Mouse (Mus musculus) large intestine, adult 2 months (tissue): ENCODE measurements around the gene B230217C12Rik. TPM values are rescaled to one million over a fixed set of nuclear protein-coding genes. Genes with fewer than 3 reads are reported as not detected.
"Not testable (repeated sequence)": the region's sequence is repeated elsewhere in the genome, so short reads cannot be mapped to it uniquely, and the experiment has no call there.

Source experiments
- DNase-seq: peaks from one replicate; pipeline ENCODE4 v3.0.0-alpha.2; 2012; ENCODE audit warnings: low read depth, low spot score
- WGBS: fragments of 180-500 bp; shearing (Covaris S2); methylation state at CpG from one replicate; pipeline ENCODE4 v1.1.7; 2018; 5-methylcytosine and 5-hydroxymethylcytosine counted together
- polyA plus RNA-seq: library from polyadenylated mRNA; depleted of rRNA; stranded (reverse); fragments of >200 nt; gene quantifications from 2 replicates; pipeline ENCODE4 v1.2.3, GENCODE M21; 2012

The B230217C12Rik gene
- polyA plus RNA-seq, 1 experiment = 1.2 TPM

DNA sequence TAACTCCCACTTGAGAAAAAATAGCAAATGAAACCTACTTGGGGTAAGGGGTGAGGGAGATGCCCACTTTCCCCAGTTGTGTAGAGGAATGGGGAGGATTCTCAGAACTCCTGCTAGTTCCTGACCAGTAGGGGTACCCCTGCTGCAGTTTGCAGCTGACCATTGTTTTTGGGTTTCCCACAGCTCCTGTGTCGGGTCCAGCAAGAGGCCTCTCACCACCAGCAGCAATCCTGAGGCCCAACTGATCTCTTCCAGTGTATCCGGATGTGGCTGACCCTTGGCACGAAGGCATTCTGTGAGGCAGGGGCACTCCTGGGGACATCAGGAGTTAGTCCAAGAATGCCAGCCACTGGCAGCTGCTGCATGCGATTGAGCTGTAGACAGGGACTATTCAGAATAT is 1.4 kb downstream of the B230217C12Rik start:
- no peak for DNase-seq
- WGBS = 85% methylated on average over 4 of the region's 4 CpGs

DNA sequence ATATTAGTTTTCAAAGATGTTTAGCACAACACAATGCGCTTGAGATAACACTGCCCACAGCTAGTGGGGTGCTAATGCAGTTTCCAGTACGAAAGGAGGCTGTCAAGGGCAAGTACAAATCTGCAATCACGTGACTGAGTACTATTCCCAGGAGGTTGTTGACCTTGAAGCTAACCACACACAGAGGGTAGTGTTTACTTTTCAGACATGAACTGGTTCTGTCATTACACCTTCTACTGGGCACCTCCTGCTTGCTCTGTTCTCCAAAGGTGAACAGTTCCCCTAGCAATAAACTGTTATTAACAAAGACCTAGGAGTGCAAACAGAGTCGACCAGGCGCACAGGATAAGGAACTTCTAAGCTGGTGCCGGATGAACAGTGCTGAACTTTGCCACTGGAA is 9.8 kb downstream of the B230217C12Rik start:
- DNase-seq = peak; percentile 47
- WGBS = 14% methylated on average over 6 of the region's 6 CpGs

GRCm38 (mm10) chr11:97851601-97852000 is 11.0 kb downstream of the B230217C12Rik start:
- WGBS = 98% methylated on average over 2 of the region's 2 CpGs
- no peak for DNase-seq

- 69% methylated on average over 2 of the region's 2 CpGs for WGBS
- no peak for DNase-seq
These were observed 14.9 kb downstream of the B230217C12Rik start for GRCm38 (mm10) chr11:97855473-97855872.

- DNase-seq = no peak
- WGBS = 52% methylated on average over 2 of the region's 2 CpGs
These were observed 21.6 kb downstream of the B230217C12Rik start for GRCm38 (mm10) chr11:97862148-97862547.

DNA sequence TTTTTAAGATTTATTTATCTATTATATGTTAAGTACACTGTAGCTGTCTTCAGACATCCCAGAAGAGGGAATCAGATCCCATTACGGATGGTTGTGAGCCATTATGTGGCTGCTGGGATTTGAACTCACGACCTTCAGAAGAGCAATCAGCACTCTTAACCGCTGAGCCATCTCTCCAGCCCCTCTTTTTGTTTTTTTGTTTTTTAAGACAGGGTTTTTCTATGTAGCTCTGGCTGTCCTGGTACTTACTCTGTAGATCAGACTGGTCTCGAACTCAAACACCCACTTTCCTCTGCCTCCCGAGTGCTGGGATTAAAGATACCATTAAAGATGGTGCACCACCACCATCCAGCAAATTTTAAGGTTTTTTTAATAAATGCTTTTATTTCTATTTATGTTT is 24.8 kb downstream of the B230217C12Rik start:
- DNase-seq = no peak
- WGBS = 95% methylated on average over 5 of the region's 5 CpGs

GRCm38 (mm10) chr11:97866091-97866888 is 25.7 kb downstream of the B230217C12Rik start:
- 54% methylated on average over 3 of the region's 3 CpGs for WGBS
- DNase-seq = no peak

GRCm38 (mm10) chr11:97867591-97867990 is 27.0 kb downstream of the B230217C12Rik start:
- no peak for DNase-seq
- WGBS = 94% methylated on average over 3 of the region's 3 CpGs

DNA sequence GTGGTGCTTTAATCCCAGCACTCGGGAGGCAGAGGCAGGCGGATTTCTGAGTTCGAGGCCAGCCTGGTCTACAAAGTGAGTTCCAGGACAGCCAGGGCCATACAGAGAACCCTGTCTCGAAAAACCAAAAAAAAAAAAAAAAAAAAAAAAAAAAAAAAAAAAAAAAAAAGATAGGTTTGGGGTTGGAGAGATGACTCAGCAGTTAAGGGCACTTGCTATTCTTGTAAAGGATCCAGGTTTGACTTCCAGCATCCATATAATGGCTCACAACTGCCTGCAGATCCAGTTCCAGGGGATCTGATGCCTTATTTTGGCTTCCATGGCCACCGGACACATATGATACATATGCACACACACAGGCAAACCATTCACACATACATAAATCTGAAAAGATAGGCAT is 31.8 kb downstream of the B230217C12Rik start:
- not testable (repeated sequence) for DNase-seq
- WGBS = 86% methylated on average over 5 of the region's 5 CpGs

- WGBS = 79% methylated on average over 1 of the region's 1 CpGs
- no peak for DNase-seq
These were observed 33.8 kb downstream of the B230217C12Rik start for GRCm38 (mm10) chr11:97874396-97874795.

DNA sequence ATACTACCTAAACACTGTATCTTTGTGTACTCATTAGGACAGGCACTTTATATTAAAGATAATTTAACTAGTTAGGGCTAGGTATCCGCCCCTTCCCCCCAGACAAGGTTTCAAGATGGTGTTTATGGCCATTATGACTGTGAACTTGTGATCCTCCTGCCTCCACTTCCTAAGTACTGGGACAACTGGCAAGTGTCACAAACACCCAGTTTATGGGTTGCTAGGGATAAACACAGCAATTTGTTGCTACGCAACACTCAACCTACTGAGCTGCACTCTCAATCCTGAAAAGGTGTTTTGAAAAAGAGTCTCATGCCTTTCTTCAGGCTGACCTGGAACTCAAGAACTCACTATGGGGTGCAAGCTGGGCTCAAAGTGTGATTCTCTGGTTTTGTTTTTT is 36.8 kb downstream of the B230217C12Rik start:
- WGBS = 59% methylated on average over 2 of the region's 2 CpGs
- no peak for DNase-seq

- no peak for DNase-seq
- 92% methylated on average over 4 of the region's 4 CpGs for WGBS
These were observed 39.8 kb downstream of the B230217C12Rik start for GRCm38 (mm10) chr11:97880362-97880761.

DNA sequence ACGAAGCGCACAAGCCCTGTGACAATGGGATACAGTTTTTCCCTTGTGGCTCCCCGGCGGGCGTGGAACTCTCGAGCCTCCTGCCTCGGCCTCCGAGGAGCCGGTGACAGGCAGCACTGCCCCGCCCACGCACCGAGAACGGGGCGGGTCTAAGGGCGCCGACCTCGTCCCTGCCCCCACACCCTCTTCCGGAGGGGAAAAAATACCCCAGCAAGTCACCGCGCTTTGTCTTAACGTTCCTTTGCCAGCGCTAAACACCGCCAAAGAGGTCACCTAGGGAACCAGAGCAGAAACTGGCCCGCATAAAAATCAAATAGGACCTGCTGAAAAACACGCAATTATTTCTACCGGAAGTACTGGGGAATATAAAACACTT is 43.0 kb downstream of the B230217C12Rik start:
- DNase-seq = peak; percentile 45
- WGBS = 4% methylated on average over 26 of the region's 26 CpGs

- DNase-seq = peak; percentile 96
- WGBS = under 1% methylated on average over 37 of the region's 37 CpGs
These were observed 43.5 kb downstream of the B230217C12Rik start, which contains the start of gene Fbxo47 for GRCm38 (mm10) chr11:97883918-97884600. Gene Fbxo47 (minus strand): TSS chr11:97884154.

DNA sequence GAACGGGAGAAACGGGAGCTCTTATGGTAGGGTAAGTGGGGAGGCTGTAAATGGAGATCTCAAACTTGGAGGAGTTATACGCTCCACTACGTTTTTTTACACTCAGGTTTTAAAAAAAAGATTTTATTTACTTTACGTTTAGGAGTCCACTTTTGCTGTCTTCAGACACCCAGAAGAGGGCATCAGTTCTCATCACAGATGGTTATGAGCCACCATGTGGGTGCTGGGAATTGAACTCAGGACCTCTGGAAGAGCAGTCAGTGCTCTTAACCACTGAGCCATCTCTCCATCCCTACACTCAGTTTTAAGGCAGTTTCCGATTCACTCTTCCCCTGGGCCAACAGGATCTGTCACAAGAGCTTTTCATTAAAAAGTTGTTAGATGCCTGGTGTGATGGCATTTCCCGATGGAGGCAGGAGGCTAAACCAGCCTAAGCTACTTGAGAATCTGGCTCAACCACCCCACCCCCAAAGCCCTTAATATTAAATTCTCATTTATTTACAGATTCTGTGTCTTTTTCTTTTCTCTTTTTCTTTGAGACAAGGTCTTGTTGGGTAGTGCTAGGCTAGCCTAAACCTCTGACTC is 44.1 kb downstream of the B230217C12Rik start:
- DNase-seq = no peak
- 25% methylated on average over 7 of the region's 7 CpGs for WGBS

- WGBS = 93% methylated on average over 2 of the region's 2 CpGs
- no peak for DNase-seq
These were observed 44.8 kb downstream of the B230217C12Rik start for GRCm38 (mm10) chr11:97885296-97885915.

GRCm38 (mm10) chr11:97891821-97892220 is 51.2 kb downstream of the B230217C12Rik start:
- DNase-seq = no peak
- 74% methylated on average over 5 of the region's 5 CpGs for WGBS
